Mouse (Mus musculus) kidney, embryonic 16.5 days (tissue): Measurements from ENCODE around the gene Tmcc3. TPM values are rescaled to one million over a fixed set of nuclear protein-coding genes. Genes with fewer than 3 reads are reported as not detected.

Source experiments
- ATAC-seq: fragments of 200-750 bp; cut with Nextera tagmentation; 2 replicates; pipeline ENCODE4 v1.8.0; 2017; ENCODE audit warnings: moderate TSS enrichment; ENCODE audit not compliant: low FRiP score, low TSS enrichment
- H3K27ac ChIP-seq: fragments of 300-500 bp; sonication (generic); 2 replicates; pipeline ENCODE4 v1.5.1; 2014; ENCODE audit warnings: low read length
- H3K27me3 ChIP-seq: fragments of 300-500 bp; sonication (generic); 2 replicates; pipeline ENCODE4 v1.6.1; 2014; ENCODE audit warnings: low read length, control low read depth, mixed read lengths; ENCODE audit not compliant: insufficient read depth
- H3K36me3 ChIP-seq: fragments of 300-500 bp; sonication (generic); 2 replicates; pipeline ENCODE4 v1.6.1; 2014; ENCODE audit warnings: low read length, control low read depth, mixed read lengths; ENCODE audit not compliant: insufficient read depth
- H3K4me1 ChIP-seq: fragments of 300-500 bp; sonication (generic); 2 replicates; pipeline ENCODE4 v1.6.1; 2014; ENCODE audit warnings: low read length, control low read depth, mixed read lengths; ENCODE audit not compliant: insufficient read depth
- H3K4me2 ChIP-seq: fragments of 300-500 bp; sonication (generic); replicated peaks from 2 replicates; pipeline ENCODE4 v1.6.1; 2014; ENCODE audit warnings: low read depth, low read length
- H3K4me3 ChIP-seq: fragments of 300-500 bp; sonication (generic); 2 replicates; pipeline ENCODE4 v1.5.1; 2014; ENCODE audit warnings: mild to moderate bottlenecking, low read length
- H3K9ac ChIP-seq: fragments of 300-500 bp; sonication (generic); replicated peaks from 2 replicates; pipeline ENCODE4 v1.6.1; 2014; ENCODE audit warnings: low read length
- H3K9me3 ChIP-seq: fragments of 300-500 bp; sonication (generic); 2 replicates; pipeline ENCODE4 v1.6.1; 2016; ENCODE audit warnings: low read length, control low read depth
- WGBS: fragments of 180-500 bp; shearing (Covaris S2); extraction: QIAGEN DNeasy Blood & Tissue Kit; methylation state at CpG from one replicate; pipeline ENCODE4 v1.1.7; 2014; 5-methylcytosine and 5-hydroxymethylcytosine counted together
- polyA plus RNA-seq: library from polyadenylated mRNA; unstranded; fragments of >200 nt; fragmentation: Nextera tagmentation; extraction: Ambion mirVana; gene quantifications from 2 replicates; pipeline ENCODE4 v1.2.1, GENCODE M21; 2015

The Tmcc3 gene
- polyA plus RNA-seq, 1 experiment from 2014 or later, result 8.0 TPM

DNA sequence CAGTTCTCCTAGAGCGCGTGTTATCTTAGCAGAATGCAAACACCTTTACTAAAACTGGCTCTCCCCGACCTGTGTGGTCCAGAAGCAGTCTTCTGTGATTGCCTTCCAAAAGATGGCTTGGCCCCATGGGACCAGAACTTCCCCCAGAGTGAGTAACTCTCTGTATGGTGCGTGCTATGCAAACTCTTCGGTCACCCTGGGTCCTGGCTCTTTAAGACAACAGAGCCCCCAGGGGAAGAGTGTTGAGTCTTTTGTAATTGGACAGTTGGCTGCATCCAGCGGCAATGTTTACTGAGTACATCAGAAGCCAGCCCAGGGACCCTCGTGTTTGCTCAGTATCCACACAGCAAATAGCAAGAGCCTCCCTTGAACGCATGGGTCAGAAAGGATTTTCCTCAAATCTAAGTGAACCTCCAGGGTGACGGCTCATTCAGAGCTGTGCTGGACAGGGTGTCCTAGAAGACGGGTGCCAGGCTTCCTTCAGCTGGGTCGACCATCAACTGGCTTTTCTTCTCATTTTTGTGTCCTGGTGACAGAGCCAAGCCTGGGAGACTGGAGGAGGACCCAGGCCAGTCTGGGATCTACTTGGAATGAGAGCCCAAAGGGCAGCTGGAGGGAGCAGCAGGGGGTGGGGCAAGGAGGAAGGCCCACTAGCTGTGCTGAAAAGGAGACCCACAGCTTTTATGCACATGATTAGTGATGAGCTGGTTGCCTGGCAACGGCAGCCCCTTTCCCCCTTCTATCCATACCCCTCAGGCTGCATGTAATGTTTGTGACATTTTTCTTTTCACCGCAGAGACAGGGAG, 309.9 kb downstream of the Tmcc3 start:
- H3K9ac ChIP-seq, result no peak overlapping the region
- ATAC-seq, result no peak
- H3K36me3 ChIP-seq, result no peaks in the 10 kb centered on the region
- H3K4me2 ChIP-seq, result no peak overlapping the region
- 12% methylated on average over 13 of the region's 13 CpGs for WGBS
- no peaks in the 10 kb centered on the region for H3K9me3 ChIP-seq
- H3K4me1 ChIP-seq, result peaks cover 13% of the 10 kb centered on the region
- no peak overlapping the region for H3K4me3 ChIP-seq
- no peak overlapping the region for H3K27ac ChIP-seq
- peaks cover 24% of the 10 kb centered on the region for H3K27me3 ChIP-seq

GRCm38 (mm10) chr10:94622281-94622680, 310.5 kb downstream of the Tmcc3 start:
- Histone ChIP-seq H3K36me3 (no peaks in the 10 kb centered on the region), H3K4me3 (no peak overlapping the region), H3K9me3 (no peaks in the 10 kb centered on the region), H3K9ac (no peak overlapping the region), H3K4me2 (no peak overlapping the region), H3K27me3 (peaks cover 24% of the 10 kb centered on the region), H3K27ac (no peak overlapping the region), H3K4me1 (peaks cover 13% of the 10 kb centered on the region)
- 48% methylated on average over 5 of the region's 5 CpGs for WGBS
- ATAC-seq, result no peak

- Histone ChIP-seq H3K9me3 (no peaks in the 10 kb centered on the region), H3K36me3 (no peaks in the 10 kb centered on the region), H3K4me1 (peaks cover 13% of the 10 kb centered on the region), H3K4me2 (no peak overlapping the region), H3K4me3 (no peak overlapping the region), H3K9ac (no peak overlapping the region), H3K27me3 (peaks cover 24% of the 10 kb centered on the region), H3K27ac (no peak overlapping the region)
- WGBS, result 37% methylated on average over 9 of the region's 9 CpGs
- ATAC-seq, result no peak
Observed at GRCm38 (mm10) chr10:94622828-94623227, 311.1 kb downstream of the Tmcc3 start.

- Histone ChIP-seq H3K27me3 (peaks cover 24% of the 10 kb centered on the region), H3K9ac (no peak overlapping the region), H3K4me1 (peaks cover 13% of the 10 kb centered on the region), H3K4me3 (no peak overlapping the region), H3K9me3 (no peaks in the 10 kb centered on the region), H3K4me2 (no peak overlapping the region; the same call in 1 of the 2 replicates), H3K27ac (no peak overlapping the region), H3K36me3 (no peaks in the 10 kb centered on the region)
- WGBS, result 5% methylated on average over 10 of the region's 10 CpGs
- ATAC-seq, result peak; percentile 82; the same call in 1 of the 2 replicates
Observed at GRCm38 (mm10) chr10:94623617-94624016, 311.9 kb downstream of the Tmcc3 start.

DNA sequence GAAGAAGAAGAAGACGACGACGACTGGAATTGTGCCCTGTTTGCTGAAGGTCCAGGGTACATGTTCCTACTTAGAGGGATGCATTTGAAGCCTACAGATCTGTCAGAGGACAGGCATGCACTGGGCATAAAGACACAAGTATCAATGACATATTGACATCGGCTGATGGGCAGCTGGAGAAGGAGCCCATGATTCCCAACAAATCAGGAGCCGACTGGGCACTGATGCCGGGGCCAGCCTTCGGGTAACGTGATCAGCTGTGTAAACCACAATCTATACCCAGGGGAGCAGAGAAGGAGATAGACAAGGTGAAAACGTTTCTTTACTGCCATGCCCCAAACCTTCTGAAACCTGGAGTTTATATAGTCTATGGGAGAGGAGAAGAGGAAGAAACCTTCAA, 313.3 kb downstream of the Tmcc3 start:
- H3K9me3 ChIP-seq, result no peaks in the 10 kb centered on the region
- no peak overlapping the region for H3K27ac ChIP-seq
- no peak overlapping the region for H3K4me2 ChIP-seq
- no peak for ATAC-seq
- H3K36me3 ChIP-seq, result no peaks in the 10 kb centered on the region
- peaks cover 13% of the 10 kb centered on the region for H3K4me1 ChIP-seq
- WGBS, result 86% methylated on average over 9 of the region's 9 CpGs
- no peak overlapping the region for H3K9ac ChIP-seq
- no peak overlapping the region for H3K4me3 ChIP-seq
- H3K27me3 ChIP-seq, result peaks cover 24% of the 10 kb centered on the region

DNA sequence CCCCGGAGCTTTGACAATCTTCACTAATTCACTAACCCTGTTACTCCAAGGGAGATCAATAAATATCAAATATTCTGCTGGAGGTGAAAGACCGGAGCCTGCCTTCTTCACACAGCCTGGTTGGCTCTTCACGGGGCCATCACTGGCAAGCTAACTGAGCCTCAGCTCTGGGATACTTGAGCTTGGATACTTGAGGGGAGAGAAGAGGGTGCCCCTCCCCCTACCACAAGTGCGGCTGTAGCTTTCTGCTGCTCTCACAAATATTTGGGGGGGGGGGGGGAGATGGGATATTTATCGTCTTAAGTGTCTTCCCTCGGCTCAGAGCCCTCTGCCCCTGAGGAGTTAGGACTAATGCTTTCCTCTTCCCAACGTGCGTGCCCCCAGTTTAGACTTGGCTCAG, 313.9 kb downstream of the Tmcc3 start:
- peaks cover 13% of the 10 kb centered on the region for H3K4me1 ChIP-seq
- ATAC-seq, result no peak
- no peak overlapping the region for H3K27ac ChIP-seq
- 68% methylated on average over 8 of the region's 8 CpGs for WGBS
- H3K4me2 ChIP-seq, result no peak overlapping the region
- no peaks in the 10 kb centered on the region for H3K36me3 ChIP-seq
- H3K27me3 ChIP-seq, result peaks cover 24% of the 10 kb centered on the region
- H3K9ac ChIP-seq, result no peak overlapping the region
- no peaks in the 10 kb centered on the region for H3K9me3 ChIP-seq
- no peak overlapping the region for H3K4me3 ChIP-seq

- no peak overlapping the region for H3K9ac ChIP-seq
- 47% methylated on average over 4 of the region's 4 CpGs for WGBS
- H3K36me3 ChIP-seq, result no peaks in the 10 kb centered on the region
- no peaks in the 10 kb centered on the region for H3K4me1 ChIP-seq
- H3K27me3 ChIP-seq, result no peaks in the 10 kb centered on the region
- H3K4me2 ChIP-seq, result no peak overlapping the region
- no peak overlapping the region for H3K27ac ChIP-seq
- no peak overlapping the region for H3K4me3 ChIP-seq
- ATAC-seq, result no peak
- no peaks in the 10 kb centered on the region for H3K9me3 ChIP-seq
Observed at GRCm38 (mm10) chr10:94630771-94631280, 319.1 kb downstream of the Tmcc3 start.

- Histone ChIP-seq H3K27ac (no peak overlapping the region), H3K27me3 (no peaks in the 10 kb centered on the region), H3K9ac (no peak overlapping the region), H3K4me3 (no peak overlapping the region), H3K36me3 (no peaks in the 10 kb centered on the region), H3K9me3 (no peaks in the 10 kb centered on the region), H3K4me2 (no peak overlapping the region), H3K4me1 (no peaks in the 10 kb centered on the region)
- WGBS, result 83% methylated on average over 11 of the region's 11 CpGs
- ATAC-seq, result no peak
Observed at GRCm38 (mm10) chr10:94631541-94632113, 319.9 kb downstream of the Tmcc3 start.

- H3K9ac ChIP-seq, result no peak overlapping the region
- no peaks in the 10 kb centered on the region for H3K4me1 ChIP-seq
- no peaks in the 10 kb centered on the region for H3K27me3 ChIP-seq
- no peak overlapping the region for H3K4me2 ChIP-seq
- H3K4me3 ChIP-seq, result no peak overlapping the region
- no peaks in the 10 kb centered on the region for H3K36me3 ChIP-seq
- H3K27ac ChIP-seq, result no peak overlapping the region
- WGBS, result 88% methylated on average over 5 of the region's 5 CpGs
- ATAC-seq, result no peak
- no peaks in the 10 kb centered on the region for H3K9me3 ChIP-seq
Observed at GRCm38 (mm10) chr10:94632245-94632644, 320.5 kb downstream of the Tmcc3 start.

DNA sequence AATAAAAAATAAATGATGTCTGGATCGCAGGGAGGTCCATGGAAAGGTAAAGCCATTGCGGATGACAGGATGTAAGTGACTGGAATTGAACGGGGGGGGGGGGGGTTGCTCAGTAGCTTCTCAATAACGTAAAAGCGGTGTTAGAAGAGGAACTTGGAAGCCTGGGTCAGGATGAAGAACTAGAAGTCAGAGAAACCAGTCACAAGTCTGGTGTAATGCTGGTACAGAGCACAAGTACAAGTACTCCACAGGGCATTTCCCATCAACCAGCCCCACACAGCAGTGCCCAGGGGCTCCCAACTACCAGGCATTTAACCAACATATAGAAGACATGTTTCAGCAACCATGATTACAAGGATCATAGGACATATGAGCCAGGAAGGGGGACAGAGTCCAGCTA, 326.9 kb downstream of the Tmcc3 start:
- Histone ChIP-seq H3K9me3 (no peaks in the 10 kb centered on the region), H3K27ac (no peak overlapping the region), H3K27me3 (no peaks in the 10 kb centered on the region), H3K36me3 (no peaks in the 10 kb centered on the region), H3K9ac (no peak overlapping the region), H3K4me1 (no peaks in the 10 kb centered on the region), H3K4me3 (no peak overlapping the region), H3K4me2 (no peak overlapping the region)
- ATAC-seq, result no peak
- WGBS, result 82% methylated on average over 5 of the region's 5 CpGs
